Mouse (Mus musculus) liver, postnatal 0 days (tissue): ENCODE results near the gene Tnfaip8l2. TPM values are rescaled to one million over a fixed set of nuclear protein-coding genes. Genes with fewer than 3 reads are reported as not detected.

Experiments used
- ATAC-seq: fragments of 200-750 bp; cut with Nextera tagmentation; 2 replicates; pipeline ENCODE4 v1.8.0; 2017; ENCODE audit warnings: mild to moderate bottlenecking, moderate library complexity
- DNase-seq: peaks from one replicate; pipeline ENCODE4 v3.0.0-alpha.2; 2016
- H3K27ac ChIP-seq: fragments of 300-500 bp; sonication (generic); 2 replicates; pipeline ENCODE4 v1.5.1; 2014; ENCODE audit warnings: antibody characterized with exemption, moderate library complexity, mild to moderate bottlenecking, low read depth
- H3K27me3 ChIP-seq: fragments of 300-500 bp; sonication (generic); 2 replicates; pipeline ENCODE4 v1.6.1; 2014; ENCODE audit warnings: low read length, control low read depth, mixed read lengths; ENCODE audit not compliant: insufficient read depth
- H3K36me3 ChIP-seq: fragments of 300-500 bp; sonication (generic); replicated peaks from 2 replicates; pipeline ENCODE4 v1.6.1; 2014; ENCODE audit warnings: mild to moderate bottlenecking, control low read depth, low read length, moderate library complexity, mixed read lengths; ENCODE audit not compliant: insufficient read depth
- H3K4me1 ChIP-seq: fragments of 300-500 bp; sonication (generic); 2 replicates; pipeline ENCODE4 v1.6.1; 2014; ENCODE audit warnings: antibody characterized with exemption, mild to moderate bottlenecking, control low read depth; ENCODE audit not compliant: insufficient read depth
- H3K4me2 ChIP-seq: fragments of 300-500 bp; sonication (generic); 2 replicates; pipeline ENCODE4 v1.6.1; 2014; ENCODE audit warnings: low read depth, mild to moderate bottlenecking, low read length, moderate library complexity, mixed read lengths
- H3K4me3 ChIP-seq: fragments of 300-500 bp; sonication (generic); 2 replicates; pipeline ENCODE4 v1.5.1; 2014; ENCODE audit warnings: low read depth, low read length
- H3K9ac ChIP-seq: fragments of 300-500 bp; sonication (generic); replicated peaks from 2 replicates; pipeline ENCODE4 v1.6.1; 2014; ENCODE audit warnings: mild to moderate bottlenecking, moderate library complexity
- H3K9me3 ChIP-seq: fragments of 300-500 bp; sonication (generic); 2 replicates; pipeline ENCODE4 v1.6.1; 2016; ENCODE audit warnings: mild to moderate bottlenecking, control low read depth, low read length, mixed read lengths
- CTCF ChIP-seq: sonication (generic); IDR thresholded peaks from 2 replicates; pipeline ENCODE4 v1.5.1; 2016; ENCODE audit warnings: antibody characterized with exemption, low read depth
- EP300 ChIP-seq: IDR thresholded peaks from 2 replicates; pipeline ENCODE4 v1.6.1; 2016; ENCODE audit warnings: antibody characterized with exemption, low read depth, mild to moderate bottlenecking
- WGBS: fragments of 180-500 bp; shearing (Covaris S2); extraction: QIAGEN DNeasy Blood & Tissue Kit; methylation state at CpG from one replicate; pipeline ENCODE4 v1.1.7; 2014; ENCODE audit not compliant: insufficient replicate concordance; 5-methylcytosine and 5-hydroxymethylcytosine counted together
- polyA plus RNA-seq: library from polyadenylated mRNA; unstranded; fragments of >200 nt; fragmentation: Nextera tagmentation; extraction: Ambion mirVana; gene quantifications from 2 replicates; pipeline ENCODE4 v1.2.1, GENCODE M21; 2015

The Tnfaip8l2 gene
- polyA plus RNA-seq = 13.0 and 13.1 TPM in 2 replicates

DNA sequence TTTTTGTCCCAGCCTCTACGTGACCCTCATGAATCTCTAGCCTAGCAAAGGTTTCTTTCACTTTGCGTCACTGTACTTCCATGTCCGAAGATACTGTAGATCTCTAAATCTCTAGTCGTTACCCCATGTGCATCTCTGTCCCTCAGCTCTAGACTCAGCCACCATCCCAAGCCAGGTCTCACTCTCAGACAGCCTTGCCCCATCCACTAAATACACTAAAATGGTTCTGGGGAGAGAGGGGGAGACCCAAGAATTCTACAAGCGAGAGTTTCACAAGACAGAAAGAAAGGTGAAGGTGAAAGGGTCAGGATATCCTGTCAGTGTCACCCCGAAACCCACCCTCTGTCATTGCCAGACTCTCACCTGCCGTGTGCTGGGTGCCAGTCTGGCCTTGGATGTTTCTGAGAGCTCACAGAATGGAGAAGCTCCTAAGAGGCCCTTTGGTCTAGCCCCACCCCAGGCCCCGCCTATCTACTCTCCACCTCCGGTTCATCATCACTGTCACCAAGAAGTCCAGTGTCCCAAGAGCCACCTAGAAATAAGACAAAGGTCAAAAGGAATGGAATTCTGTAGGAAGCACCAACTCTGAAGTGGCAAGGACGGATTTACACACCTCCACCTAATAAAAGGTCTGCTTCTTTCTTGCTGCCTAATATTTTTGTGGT lies at the start of gene Tnfaip8l2:
Tnfaip8l2 (minus strand) TSS at position 409 of the 665 bp plus-strand sequence.
- no peaks in the 10 kb centered on the region for H3K27me3 ChIP-seq
- H3K36me3 ChIP-seq = peaks cover 16% of the 10 kb centered on the region; the same call in 1 of the 2 replicates
- peak within 1 kb of the TSS; percentile 54 for H3K9ac ChIP-seq
- WGBS = 48% methylated on average over 10 of the region's 10 CpGs
- DNase-seq (peak; percentile 69), ATAC-seq (peak; percentile 68)
- peak within 1 kb of the TSS; percentile 45 for H3K4me3 ChIP-seq
- H3K4me1 ChIP-seq = peaks cover 16% of the 10 kb centered on the region
- peak within 1 kb of the TSS; percentile 86 for H3K27ac ChIP-seq
- H3K4me2 ChIP-seq = peak within 1 kb of the TSS; percentile 60
- no peaks in the 10 kb centered on the region for H3K9me3 ChIP-seq
- TF ChIP-seq EP300 (no peak), CTCF (no peak)

DNA sequence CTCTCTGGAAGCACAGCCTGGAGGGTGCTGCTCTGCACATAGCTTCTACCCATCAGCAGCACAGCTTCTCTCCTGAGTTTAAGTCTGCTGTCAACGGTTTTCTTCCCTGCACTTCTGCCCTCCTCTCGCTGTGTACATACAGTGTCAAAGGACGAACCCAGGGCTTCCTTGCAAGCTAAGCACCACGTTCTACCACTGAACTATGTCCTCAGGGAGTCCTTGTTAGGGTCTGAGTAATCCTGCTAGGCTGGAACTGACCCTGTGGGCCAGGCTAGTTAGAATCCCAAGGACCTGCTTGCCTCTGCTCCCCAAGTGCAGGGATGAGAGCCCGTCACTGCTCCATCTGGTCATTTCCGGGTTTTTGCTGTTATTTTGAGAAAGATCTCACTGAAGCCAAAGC lies 44.7 kb upstream of the Tnfaip8l2 start:
- 85% methylated on average over 6 of the region's 6 CpGs for whole genome bisulfite sequencing

DNA sequence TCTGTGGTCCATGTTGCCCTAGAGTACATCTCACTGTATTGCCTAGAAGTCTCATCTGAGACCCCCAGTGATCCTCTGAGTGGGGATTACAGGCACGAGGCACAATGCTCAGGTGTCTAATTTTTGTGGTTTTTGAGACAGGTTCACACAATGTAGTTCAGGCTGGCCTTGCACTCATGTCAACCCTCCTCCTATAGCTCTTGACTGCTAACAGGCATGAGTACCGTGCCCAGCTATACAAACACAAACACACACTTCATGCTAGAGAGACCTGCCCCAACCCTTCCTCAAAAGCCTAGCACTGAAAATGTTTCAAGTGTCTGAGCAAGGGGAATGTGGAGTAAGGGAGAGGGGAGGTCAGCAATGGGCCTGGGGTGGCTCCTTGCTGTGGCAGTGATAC lies 43.9 kb upstream of the Tnfaip8l2 start:
- ATAC-seq = no peak
- no peak overlapping the region for H3K27ac ChIP-seq
- H3K4me2 ChIP-seq = no peak overlapping the region
- TF ChIP-seq CTCF = no peak
- no peaks in the 10 kb centered on the region for H3K4me1 ChIP-seq
- H3K9me3 ChIP-seq = no peaks in the 10 kb centered on the region
- DNase-seq = no peak
- no peak overlapping the region for H3K9ac ChIP-seq
- 82% methylated on average over 2 of the region's 2 CpGs for WGBS
- H3K36me3 ChIP-seq = peaks cover 80% of the 10 kb centered on the region
- H3K27me3 ChIP-seq = no peaks in the 10 kb centered on the region
- no peak overlapping the region for H3K4me3 ChIP-seq

More for the DNA sequence above, 44.7 kb upstream of the Tnfaip8l2 start:
- Histone ChIP-seq H3K9me3 (no peaks in the 10 kb centered on the region), H3K4me2 (no peak overlapping the region), H3K27me3 (no peaks in the 10 kb centered on the region), H3K27ac (no peak overlapping the region), H3K4me3 (no peak overlapping the region), H3K36me3 (peaks cover 83% of the 10 kb centered on the region), H3K9ac (no peak overlapping the region), H3K4me1 (no peaks in the 10 kb centered on the region)
- TF ChIP-seq EP300 (no peak), CTCF (no peak)
- no peak for ATAC-seq
- DNase-seq = no peak

DNA sequence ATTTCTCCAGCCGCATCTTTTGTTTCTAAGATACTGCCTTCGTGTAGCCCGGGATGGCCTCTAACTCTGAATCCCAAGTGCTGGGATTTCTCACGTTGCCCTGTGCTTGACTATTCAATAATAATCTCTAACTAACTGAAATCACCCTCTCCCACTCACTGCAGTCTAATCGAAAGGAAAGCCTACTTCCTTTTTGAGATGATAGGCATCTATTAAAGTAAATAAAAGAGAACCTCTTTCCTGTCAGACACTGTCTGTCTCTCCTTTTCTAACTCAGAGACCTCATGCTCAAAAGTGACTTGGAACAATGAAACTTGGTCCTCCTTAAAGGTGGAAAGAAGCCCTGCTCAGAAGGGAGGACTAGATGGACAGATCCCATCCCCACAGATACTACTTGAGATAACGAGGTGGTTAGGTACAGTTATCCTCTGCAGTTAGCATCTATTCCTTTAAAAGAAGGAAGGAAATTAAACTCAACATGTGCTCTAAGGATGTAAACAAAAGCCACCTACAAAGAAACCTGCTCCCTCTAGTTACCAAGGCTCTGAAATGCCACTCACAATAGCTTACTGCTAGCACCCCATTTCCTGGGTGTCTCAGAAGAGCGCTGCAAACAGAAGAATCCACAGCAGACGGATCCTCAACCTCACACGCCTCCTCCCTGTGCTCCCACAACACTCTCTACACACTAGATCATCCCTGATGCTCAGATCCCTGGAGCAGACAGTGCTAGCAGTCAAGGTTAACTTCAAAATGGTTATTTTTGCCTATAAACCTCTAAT lies 42.8 kb upstream of the Tnfaip8l2 start:
- Histone ChIP-seq H3K4me3 (no peak overlapping the region), H3K9me3 (no peaks in the 10 kb centered on the region), H3K27ac (no peak overlapping the region), H3K36me3 (peaks cover 73% of the 10 kb centered on the region), H3K9ac (no peak overlapping the region), H3K4me1 (no peaks in the 10 kb centered on the region), H3K27me3 (no peaks in the 10 kb centered on the region), H3K4me2 (no peak overlapping the region)
- WGBS = 79% methylated on average over 9 of the region's 9 CpGs
- ATAC-seq (no peak), DNase-seq (no peak)
- no peak for TF ChIP-seq EP300

DNA sequence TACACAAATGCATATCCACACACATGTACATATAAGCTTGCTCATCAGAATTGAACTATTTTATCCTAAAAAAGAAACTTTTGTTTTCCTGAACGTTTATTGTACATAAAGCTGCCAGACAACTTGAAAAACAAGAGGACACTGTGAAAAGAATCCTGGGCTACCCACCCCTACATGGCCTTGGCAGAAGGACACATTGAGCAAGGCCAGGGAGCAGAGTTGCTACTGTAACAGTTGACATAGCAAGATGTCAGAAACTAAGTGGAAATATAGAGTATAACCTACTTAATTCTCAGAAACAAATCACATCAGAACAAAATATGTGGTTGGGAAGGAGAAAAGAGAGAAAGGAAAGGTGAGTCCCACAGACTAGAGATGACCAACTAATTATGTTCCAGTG lies 39.7 kb upstream of the Tnfaip8l2 start:
- Histone ChIP-seq H3K36me3 (peaks cover 42% of the 10 kb centered on the region), H3K27me3 (no peaks in the 10 kb centered on the region), H3K9ac (no peak overlapping the region), H3K9me3 (no peaks in the 10 kb centered on the region), H3K27ac (no peak overlapping the region), H3K4me1 (no peaks in the 10 kb centered on the region), H3K4me3 (no peak overlapping the region), H3K4me2 (no peak overlapping the region)
- DNase-seq (no peak), ATAC-seq (no peak)
- WGBS = 57% methylated on average over 1 of the region's 1 CpGs
- no peak for TF ChIP-seq EP300
- no peak for TF ChIP-seq CTCF

DNA sequence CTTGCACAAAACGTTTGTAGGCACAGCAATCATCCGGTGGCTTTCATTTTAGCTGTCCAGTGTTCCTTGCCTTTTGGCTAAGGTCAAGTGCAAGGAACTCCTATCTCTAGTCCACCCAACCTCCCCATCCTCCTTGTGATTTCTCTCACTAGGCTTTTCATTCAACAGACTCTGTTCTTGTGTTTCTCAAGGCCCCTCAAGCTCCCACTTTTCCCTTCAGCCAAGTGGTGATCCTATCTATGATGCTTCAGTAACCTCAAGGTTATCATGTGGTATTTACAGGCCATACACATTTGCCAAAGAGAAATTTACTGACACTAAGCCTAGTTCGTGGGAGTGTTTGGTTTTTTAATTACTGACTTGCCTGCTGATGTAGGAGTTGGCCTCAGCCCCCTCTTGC lies 37.7 kb upstream of the Tnfaip8l2 start:
- H3K4me2 ChIP-seq = no peak overlapping the region
- 63% methylated on average over 3 of the region's 3 CpGs for whole genome bisulfite sequencing
- H3K36me3 ChIP-seq = peaks cover 25% of the 10 kb centered on the region
- no peak overlapping the region for H3K27ac ChIP-seq
- H3K4me3 ChIP-seq = no peak overlapping the region
- H3K27me3 ChIP-seq = no peaks in the 10 kb centered on the region
- H3K9ac ChIP-seq = no peak overlapping the region
- H3K9me3 ChIP-seq = no peaks in the 10 kb centered on the region
- DNase-seq (no peak), ATAC-seq (no peak)
- TF ChIP-seq CTCF = no peak
- no peak for TF ChIP-seq EP300
- H3K4me1 ChIP-seq = no peaks in the 10 kb centered on the region
